Mouse (Mus musculus) liver, postnatal 0 days (tissue): ENCODE results near the gene Ksr2. TPM values are rescaled to one million over a fixed set of nuclear protein-coding genes. Genes with fewer than 3 reads are reported as not detected.

Source experiments
- ATAC-seq: fragments of 200-750 bp; cut with Nextera tagmentation; 2 replicates; pipeline ENCODE4 v1.8.0; 2017; ENCODE audit warnings: mild to moderate bottlenecking, moderate library complexity
- DNase-seq: peaks from one replicate; pipeline ENCODE4 v3.0.0-alpha.2; 2016
- H3K27ac ChIP-seq: fragments of 300-500 bp; sonication (generic); 2 replicates; pipeline ENCODE4 v1.5.1; 2014; ENCODE audit warnings: antibody characterized with exemption, moderate library complexity, mild to moderate bottlenecking, low read depth
- H3K27me3 ChIP-seq: fragments of 300-500 bp; sonication (generic); 2 replicates; pipeline ENCODE4 v1.6.1; 2014; ENCODE audit warnings: low read length, control low read depth, mixed read lengths; ENCODE audit not compliant: insufficient read depth
- H3K36me3 ChIP-seq: fragments of 300-500 bp; sonication (generic); replicated peaks from 2 replicates; pipeline ENCODE4 v1.6.1; 2014; ENCODE audit warnings: mild to moderate bottlenecking, control low read depth, low read length, moderate library complexity, mixed read lengths; ENCODE audit not compliant: insufficient read depth
- H3K4me1 ChIP-seq: fragments of 300-500 bp; sonication (generic); 2 replicates; pipeline ENCODE4 v1.6.1; 2014; ENCODE audit warnings: antibody characterized with exemption, mild to moderate bottlenecking, control low read depth; ENCODE audit not compliant: insufficient read depth
- H3K4me2 ChIP-seq: fragments of 300-500 bp; sonication (generic); 2 replicates; pipeline ENCODE4 v1.6.1; 2014; ENCODE audit warnings: low read depth, mild to moderate bottlenecking, low read length, moderate library complexity, mixed read lengths
- H3K4me3 ChIP-seq: fragments of 300-500 bp; sonication (generic); 2 replicates; pipeline ENCODE4 v1.5.1; 2014; ENCODE audit warnings: low read depth, low read length
- H3K9ac ChIP-seq: fragments of 300-500 bp; sonication (generic); replicated peaks from 2 replicates; pipeline ENCODE4 v1.6.1; 2014; ENCODE audit warnings: mild to moderate bottlenecking, moderate library complexity
- H3K9me3 ChIP-seq: fragments of 300-500 bp; sonication (generic); 2 replicates; pipeline ENCODE4 v1.6.1; 2016; ENCODE audit warnings: mild to moderate bottlenecking, control low read depth, low read length, mixed read lengths
- CTCF ChIP-seq: sonication (generic); IDR thresholded peaks from 2 replicates; pipeline ENCODE4 v1.5.1; 2016; ENCODE audit warnings: antibody characterized with exemption, low read depth
- EP300 ChIP-seq: IDR thresholded peaks from 2 replicates; pipeline ENCODE4 v1.6.1; 2016; ENCODE audit warnings: antibody characterized with exemption, low read depth, mild to moderate bottlenecking
- WGBS: fragments of 180-500 bp; shearing (Covaris S2); extraction: QIAGEN DNeasy Blood & Tissue Kit; methylation state at CpG from one replicate; pipeline ENCODE4 v1.1.7; 2014; ENCODE audit not compliant: insufficient replicate concordance; 5-methylcytosine and 5-hydroxymethylcytosine counted together
- polyA plus RNA-seq: library from polyadenylated mRNA; unstranded; fragments of >200 nt; fragmentation: Nextera tagmentation; extraction: Ambion mirVana; gene quantifications from 2 replicates; pipeline ENCODE4 v1.2.1, GENCODE M21; 2015

Gene Ksr2
- polyA plus RNA-seq, 1 experiment from 2014 or later: 0.09 TPM

DNA sequence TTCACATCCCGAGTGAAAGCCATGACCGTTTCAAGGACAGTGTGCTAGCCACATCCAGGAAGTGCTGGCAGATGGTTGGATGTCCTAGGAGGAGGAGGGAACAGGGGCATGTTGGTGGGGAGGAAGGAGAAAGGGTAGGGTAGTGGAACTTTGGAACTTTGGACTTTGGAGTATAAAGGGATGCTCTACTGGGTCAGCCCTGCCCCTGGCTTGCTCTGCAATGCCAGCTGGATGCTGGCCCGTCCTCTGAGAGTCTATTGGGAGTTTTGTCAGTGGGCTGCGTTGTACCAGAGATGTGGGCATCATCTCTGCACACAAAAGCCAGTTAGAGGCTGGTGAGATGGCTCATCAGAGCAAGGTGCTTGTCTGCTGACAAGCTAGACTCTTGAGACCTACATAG is 107.4 kb downstream of the Ksr2 start:
- no peak overlapping the region for H3K27ac ChIP-seq
- no peak overlapping the region for H3K4me2 ChIP-seq
- H3K4me3 ChIP-seq: no peak overlapping the region
- 54% methylated on average over 4 of the region's 4 CpGs for WGBS
- no peak overlapping the region for H3K9ac ChIP-seq
- TF ChIP-seq EP300 (no peak), CTCF (no peak)
- DNase-seq (no peak), ATAC-seq (no peak)
- no peaks in the 10 kb centered on the region for H3K36me3 ChIP-seq
- H3K4me1 ChIP-seq: no peaks in the 10 kb centered on the region
- no peaks in the 10 kb centered on the region for H3K27me3 ChIP-seq
- H3K9me3 ChIP-seq: no peaks in the 10 kb centered on the region

DNA sequence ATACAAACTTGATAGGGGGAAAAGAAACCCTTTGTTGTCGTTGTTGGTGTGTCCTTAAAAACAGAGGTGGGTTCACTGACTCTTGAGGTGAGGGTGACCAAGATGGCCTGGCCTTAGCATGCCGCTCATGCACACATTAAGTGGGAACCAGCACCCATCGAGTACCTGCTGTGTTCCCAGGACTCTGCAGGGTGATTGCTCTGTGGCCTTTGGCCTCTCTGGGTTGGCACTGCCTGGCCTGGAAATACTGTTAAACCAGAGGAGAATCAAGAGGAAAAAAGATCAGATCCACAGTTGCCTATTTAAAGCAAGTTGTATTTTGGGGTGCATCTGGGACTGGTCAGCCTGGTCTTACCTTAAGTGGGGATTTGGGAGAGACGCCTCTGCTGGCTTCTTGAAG is 107.9 kb downstream of the Ksr2 start:
- Histone ChIP-seq H3K4me2 (no peak overlapping the region), H3K4me3 (no peak overlapping the region), H3K9me3 (no peaks in the 10 kb centered on the region), H3K36me3 (no peaks in the 10 kb centered on the region), H3K27ac (no peak overlapping the region), H3K4me1 (no peaks in the 10 kb centered on the region), H3K9ac (no peak overlapping the region), H3K27me3 (no peaks in the 10 kb centered on the region)
- no peak for TF ChIP-seq CTCF
- TF ChIP-seq EP300: no peak
- no peak for ATAC-seq
- no peak for DNase-seq
- 83% methylated on average over 4 of the region's 4 CpGs for WGBS

DNA sequence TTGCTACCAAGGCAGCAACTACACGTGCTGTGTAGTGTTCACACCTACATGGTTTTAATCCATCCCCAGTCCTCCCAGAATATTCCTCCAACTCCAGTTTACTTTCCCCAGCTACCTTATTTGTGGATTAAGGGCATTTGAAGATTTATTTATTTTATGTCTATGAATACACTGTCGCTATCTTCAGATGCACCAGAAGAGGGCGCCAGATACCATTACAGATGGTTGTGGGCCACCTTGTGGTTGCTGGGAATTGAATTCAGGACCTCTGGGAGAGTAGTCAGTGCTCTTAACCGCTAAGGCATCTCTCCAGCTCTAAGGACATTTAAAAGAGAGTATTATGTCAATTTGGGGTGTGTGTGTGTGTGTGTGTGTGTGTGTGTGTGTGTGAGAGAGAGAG is 108.7 kb downstream of the Ksr2 start:
- 66% methylated on average over 4 of the region's 4 CpGs for WGBS
- TF ChIP-seq EP300 (no peak), CTCF (peak; percentile 43)

DNA sequence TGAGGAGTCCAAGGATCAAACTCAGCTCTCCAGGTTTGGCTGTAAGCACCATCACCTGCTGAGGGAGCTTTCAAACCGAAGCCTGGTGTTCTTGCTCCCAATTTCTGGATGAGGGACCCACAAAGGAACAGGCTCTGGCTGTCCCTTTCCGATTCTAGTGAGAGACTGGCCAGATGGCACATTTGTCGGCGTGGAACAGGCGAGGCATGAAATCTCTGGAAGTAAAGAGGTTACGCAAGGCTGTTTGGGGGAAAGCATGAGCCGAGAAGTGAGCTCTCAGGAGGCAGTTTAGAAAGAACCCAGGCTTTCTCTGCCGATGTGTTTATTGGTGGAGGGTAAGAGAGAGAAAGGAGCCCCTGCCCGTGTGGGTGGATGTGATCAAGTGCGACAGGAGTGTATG is 109.2 kb downstream of the Ksr2 start:
- TF ChIP-seq EP300 (no peak), CTCF (no peak)
- Histone ChIP-seq H3K4me2 (no peak overlapping the region), H3K4me1 (no peaks in the 10 kb centered on the region), H3K4me3 (no peak overlapping the region), H3K27me3 (no peaks in the 10 kb centered on the region), H3K36me3 (no peaks in the 10 kb centered on the region), H3K27ac (no peak overlapping the region), H3K9ac (no peak overlapping the region), H3K9me3 (no peaks in the 10 kb centered on the region)
- WGBS: 78% methylated on average over 10 of the region's 10 CpGs
- DNase-seq (no peak), ATAC-seq (no peak)

More for the DNA sequence above, 108.7 kb downstream of the Ksr2 start:
- ATAC-seq (no peak), DNase-seq (no peak)
- H3K9ac ChIP-seq: no peak overlapping the region
- no peak overlapping the region for H3K4me2 ChIP-seq
- no peaks in the 10 kb centered on the region for H3K9me3 ChIP-seq
- H3K27me3 ChIP-seq: no peaks in the 10 kb centered on the region
- H3K36me3 ChIP-seq: no peaks in the 10 kb centered on the region
- no peaks in the 10 kb centered on the region for H3K4me1 ChIP-seq
- H3K27ac ChIP-seq: no peak overlapping the region
- no peak overlapping the region for H3K4me3 ChIP-seq

DNA sequence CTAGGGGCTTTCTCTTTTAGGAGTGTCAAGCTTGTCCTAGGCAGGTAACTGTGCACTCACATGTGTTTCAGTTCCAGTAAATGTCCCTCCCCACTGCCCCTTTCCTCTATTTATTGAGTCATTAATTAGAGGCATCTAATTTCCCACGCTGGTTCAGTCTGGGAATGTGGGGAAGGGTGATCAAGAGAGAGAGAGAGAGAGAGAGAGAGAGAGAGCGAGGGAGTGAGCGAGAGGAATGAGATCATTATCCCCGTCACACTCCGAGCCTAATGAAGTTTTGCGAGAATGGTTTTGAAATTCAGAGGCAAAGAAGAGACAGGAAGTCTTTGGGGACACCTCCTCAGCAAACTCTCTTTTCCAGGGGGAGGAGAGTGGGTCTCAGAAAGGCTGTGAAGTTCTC is 117.2 kb downstream of the Ksr2 start:
- Histone ChIP-seq H3K27ac (no peak overlapping the region), H3K27me3 (peaks cover 19% of the 10 kb centered on the region), H3K4me2 (no peak overlapping the region), H3K9me3 (no peaks in the 10 kb centered on the region), H3K4me1 (no peaks in the 10 kb centered on the region), H3K36me3 (no peaks in the 10 kb centered on the region), H3K9ac (no peak overlapping the region), H3K4me3 (no peak overlapping the region)
- ATAC-seq (no peak), DNase-seq (no peak)
- TF ChIP-seq EP300 (no peak), CTCF (no peak)
- 58% methylated on average over 6 of the region's 6 CpGs for WGBS

DNA sequence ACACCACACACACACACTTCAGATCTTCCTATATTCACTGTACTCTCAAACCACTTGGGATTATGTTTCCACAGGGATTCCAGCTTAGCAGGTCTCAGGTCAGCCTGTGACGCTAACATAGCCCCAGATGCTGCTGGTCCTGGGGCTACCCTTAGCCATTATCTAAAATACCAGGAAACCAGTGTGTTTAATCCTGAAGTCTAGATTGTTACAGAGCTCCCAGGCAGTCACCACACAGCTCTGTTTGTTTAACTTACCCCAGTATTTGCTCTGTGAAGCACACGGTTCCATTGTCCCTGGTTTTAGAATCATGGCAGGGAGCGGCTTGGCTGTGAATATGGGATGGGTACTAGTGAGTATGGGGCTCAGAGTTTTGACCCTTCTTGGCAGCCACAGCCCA is 125.4 kb downstream of the Ksr2 start:
- H3K4me3 ChIP-seq: no peak overlapping the region
- WGBS: 54% methylated on average over 3 of the region's 3 CpGs
- H3K4me1 ChIP-seq: no peaks in the 10 kb centered on the region
- no peaks in the 10 kb centered on the region for H3K9me3 ChIP-seq
- no peak overlapping the region for H3K4me2 ChIP-seq
- ATAC-seq (no peak), DNase-seq (no peak)
- H3K27me3 ChIP-seq: peaks cover 9% of the 10 kb centered on the region
- H3K27ac ChIP-seq: no peak overlapping the region
- TF ChIP-seq CTCF (no peak), EP300 (no peak)
- no peak overlapping the region for H3K9ac ChIP-seq
- H3K36me3 ChIP-seq: no peaks in the 10 kb centered on the region

DNA sequence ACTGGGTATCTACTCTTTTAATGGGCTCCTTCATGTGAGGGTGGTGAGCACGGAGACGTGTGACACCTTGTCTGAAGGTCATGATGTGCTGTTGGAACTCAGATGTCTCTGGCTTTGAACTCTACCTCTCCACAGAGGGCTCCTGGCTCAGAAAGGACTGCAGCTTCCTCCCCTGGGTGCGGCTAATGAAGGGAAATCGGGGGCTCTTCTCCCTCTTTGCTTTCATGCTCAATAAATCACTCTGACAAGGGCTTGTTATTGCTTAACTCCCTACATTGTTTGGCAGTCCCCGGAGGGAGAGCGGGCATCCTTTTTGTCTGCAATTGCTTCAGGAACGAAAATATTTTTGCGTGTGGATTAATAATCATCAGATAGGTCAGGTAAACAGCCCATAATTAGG is 127.9 kb downstream of the Ksr2 start:
- Histone ChIP-seq H3K4me1 (no peaks in the 10 kb centered on the region), H3K27ac (no peak overlapping the region), H3K4me3 (no peak overlapping the region), H3K36me3 (no peaks in the 10 kb centered on the region), H3K9me3 (no peaks in the 10 kb centered on the region), H3K9ac (no peak overlapping the region), H3K4me2 (no peak overlapping the region), H3K27me3 (no peaks in the 10 kb centered on the region)
- TF ChIP-seq CTCF (no peak), EP300 (no peak)
- 46% methylated on average over 8 of the region's 8 CpGs for WGBS
- no peak for DNase-seq
- ATAC-seq: no peak
